Mouse (Mus musculus): Measurements from ENCODE around the gene Vcl.

- TF ChIP-seq CTCF (IDR thresholded peaks at IDR 0.05; ENCODE audit: borderline replicate concordance, insufficient read depth, low read depth, low read length), result no peak
- TF ChIP-seq POLR2A (IDR thresholded peaks at IDR 0.05; ENCODE audit: borderline replicate concordance, insufficient read depth, low read length), result no peak
Measured at GRCm38 (mm10) chr14:20964285-20964684, 35.1 kb downstream of the Vcl start.

Measured in cerebellum, adult 2 months (tissue).